Mouse (Mus musculus): ENCODE measurements around the gene Set.

The Set gene

DNA sequence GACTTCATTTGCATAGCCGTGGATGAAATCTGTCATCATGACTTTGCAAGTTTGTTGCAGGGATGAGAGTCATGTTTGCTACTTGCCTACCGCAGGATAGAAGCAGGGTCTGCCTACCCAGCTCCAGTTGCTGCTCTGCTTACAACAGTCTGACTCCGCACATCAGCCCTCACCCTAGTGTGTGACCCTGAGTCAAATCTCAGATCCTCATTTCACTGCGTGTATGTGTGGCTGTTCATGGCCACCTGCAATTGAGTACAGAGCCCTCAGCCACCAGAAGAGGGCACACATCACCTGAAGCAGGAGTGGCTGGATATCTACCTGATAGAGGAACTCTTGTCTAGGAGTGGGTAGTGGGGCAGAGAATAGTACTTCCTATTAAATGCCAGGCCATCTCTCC, 30.1 kb downstream of the Set start:
- DNase-seq (ENCODE audit: extremely low read depth, low read depth), result no peak

DNA sequence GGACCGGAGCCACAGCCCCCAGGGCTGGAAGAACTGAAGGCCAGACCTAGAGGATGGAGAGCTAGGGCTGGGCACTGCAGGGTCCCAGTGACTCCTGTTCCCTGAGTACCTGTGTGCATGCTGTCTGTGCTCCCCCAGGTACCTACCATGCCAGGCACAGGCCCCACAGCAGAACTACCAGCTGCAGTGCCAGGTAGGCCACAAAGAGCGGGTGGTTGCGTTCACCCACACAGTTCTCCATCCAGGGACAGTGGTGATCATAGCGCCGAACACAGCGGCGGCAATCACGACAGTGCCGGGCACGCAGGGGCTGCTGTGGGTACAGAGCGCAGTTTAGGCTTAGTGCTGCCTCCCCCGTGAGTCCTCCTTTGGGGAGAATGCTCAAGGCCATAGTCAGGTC, 34.3 kb downstream of the Set start:
- no peak for DNase-seq (ENCODE audit: extremely low read depth, low read depth)

DNA sequence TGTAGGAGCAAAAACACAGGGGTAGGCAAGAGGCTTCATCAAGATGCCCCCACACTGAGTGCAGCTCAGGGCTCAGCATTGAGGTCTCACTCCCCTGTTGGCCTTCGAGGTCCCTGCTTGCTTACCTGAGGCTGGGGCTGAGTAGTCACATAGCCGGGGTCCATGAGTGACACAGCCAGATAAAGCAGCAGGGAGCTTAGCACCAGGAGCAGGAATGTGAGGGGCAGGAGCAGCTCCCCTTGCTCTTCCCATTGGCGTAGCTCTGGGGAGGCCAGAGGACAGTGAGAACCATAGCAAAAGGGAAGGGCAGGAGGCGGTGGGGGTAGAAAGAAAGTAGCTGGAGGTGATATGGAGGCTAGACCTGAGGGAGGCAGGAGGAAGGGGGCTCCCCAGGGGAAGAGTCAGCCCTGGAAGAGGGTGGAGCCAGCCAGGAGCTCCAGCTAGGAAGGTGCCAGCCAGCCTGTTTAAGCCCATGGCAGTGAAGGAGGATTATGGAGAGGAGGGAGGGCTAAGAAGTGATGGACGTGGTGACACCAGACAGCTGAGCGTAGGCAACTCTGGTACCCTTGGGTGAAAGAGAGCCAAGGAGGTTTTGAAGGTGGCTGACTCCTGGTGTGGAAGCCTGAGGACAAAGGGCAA, 35.2 kb downstream of the Set start:
- no peak for DNase-seq (ENCODE audit: extremely low read depth, low read depth)

DNA sequence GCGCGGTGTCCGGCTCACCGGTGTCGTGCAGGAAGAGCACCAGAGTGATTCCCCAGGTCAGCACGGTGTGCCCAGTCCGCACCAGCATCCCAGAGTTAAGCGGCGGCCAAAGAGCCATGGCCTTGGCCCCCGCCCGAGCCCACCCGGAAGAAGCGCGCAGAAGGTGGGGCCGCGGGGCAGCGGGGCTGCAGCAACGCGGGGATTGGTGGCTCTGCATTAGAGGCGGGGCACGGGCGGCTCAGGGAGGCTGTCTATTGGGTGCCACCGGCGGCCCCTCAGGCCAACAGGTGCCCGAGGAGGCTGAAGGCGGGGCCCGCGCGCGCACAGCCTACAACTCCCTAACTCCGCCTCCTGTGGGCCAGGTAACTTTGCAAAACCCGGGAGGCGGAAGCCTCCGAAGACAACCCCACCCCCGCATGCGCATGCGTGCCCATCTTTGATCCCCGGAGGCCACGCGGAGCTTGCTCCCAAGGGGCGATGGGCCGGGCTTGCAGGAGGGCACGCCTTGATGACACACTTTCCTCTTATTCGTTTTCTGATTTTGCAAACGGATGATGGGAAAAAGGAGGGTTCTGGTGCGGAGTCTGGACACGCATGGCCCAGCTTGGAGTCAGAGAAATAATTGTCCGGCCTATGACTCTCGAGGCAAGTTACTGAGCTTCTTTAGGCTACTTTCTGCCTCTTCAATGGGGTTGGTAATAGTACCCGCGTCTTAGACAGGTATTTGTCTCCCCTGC, 36.5 kb downstream of the Set start, which contains the start of gene Zdhhc12:
TSS of gene Zdhhc12 (minus strand) at position 178 of the 737 bp plus-strand sequence.
- DNase-seq (ENCODE audit: extremely low read depth, low read depth), result peak; percentile 95

DNA sequence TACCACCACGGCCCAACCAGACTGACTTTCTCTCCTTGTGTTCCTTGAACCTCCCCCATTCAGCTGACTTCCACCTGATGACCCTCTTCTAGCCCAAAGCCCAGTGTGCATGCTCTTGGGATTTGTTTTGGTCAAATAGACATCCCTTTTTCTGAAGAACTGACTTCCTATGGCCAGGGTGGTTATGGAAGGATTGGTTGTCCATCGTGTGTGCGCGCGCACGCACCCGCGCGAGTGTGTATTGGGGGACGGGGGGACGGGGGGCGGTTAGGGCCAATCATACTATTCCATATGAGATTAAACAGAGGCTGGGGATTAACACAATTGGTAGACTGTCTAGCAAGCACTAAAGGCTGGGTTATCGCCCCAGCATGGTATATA, 37.0 kb downstream of the Set start:
- DNase-seq (ENCODE audit: extremely low read depth, low read depth), result no peak

DNA sequence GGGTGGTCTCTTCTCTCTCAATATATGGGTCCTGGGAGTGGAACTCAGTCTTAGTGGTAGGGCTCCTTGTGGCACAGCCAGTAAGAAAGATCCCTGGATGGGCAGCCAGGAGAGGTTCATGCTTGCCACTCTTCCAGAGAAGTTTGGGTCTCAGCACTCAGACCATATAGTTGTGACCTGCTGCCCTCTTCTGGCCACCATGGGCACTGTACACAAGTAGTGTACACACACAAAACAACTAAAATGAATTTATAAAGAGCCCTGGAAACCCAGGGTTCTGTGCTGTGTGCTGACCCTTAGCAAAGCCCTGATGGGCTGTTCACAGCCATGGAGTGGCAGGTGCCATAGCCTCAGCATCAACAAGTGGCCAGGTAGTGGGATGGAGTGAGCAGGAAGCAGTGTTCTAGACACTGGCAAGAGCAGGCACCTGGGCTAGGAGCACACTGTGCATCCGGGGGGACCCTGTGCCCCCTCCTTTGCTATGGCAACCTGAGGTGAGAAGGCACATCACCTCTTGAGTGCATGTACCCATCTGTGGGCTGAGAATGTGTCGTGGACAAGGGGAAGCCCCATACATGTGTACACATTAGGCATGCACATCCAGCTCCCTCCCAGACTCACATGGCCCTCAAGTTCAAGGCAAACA, 38.8 kb downstream of the Set start:
- no peak for DNase-seq (ENCODE audit: extremely low read depth, low read depth)

DNA sequence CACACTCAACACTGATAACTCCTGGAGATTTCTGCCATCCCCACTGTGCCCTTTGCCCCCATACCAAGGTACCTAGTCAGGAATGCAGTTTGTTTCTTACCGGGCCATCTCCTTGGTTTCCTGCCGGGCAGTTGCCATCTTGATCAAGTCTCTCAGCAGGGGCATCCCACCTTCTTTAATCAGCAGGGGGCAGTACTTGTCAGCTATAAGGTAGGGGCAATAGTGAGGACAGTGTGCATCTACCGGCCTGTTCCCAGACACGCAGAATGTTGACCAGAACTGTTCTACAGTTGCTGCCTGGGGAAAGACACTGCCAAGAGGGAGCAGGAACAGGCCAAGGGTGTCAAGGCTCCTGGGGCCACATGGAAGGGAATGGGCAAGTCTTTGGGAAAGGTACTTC, 43.0 kb downstream of the Set start:
- DNase-seq (ENCODE audit: extremely low read depth, low read depth), result no peak

DNA sequence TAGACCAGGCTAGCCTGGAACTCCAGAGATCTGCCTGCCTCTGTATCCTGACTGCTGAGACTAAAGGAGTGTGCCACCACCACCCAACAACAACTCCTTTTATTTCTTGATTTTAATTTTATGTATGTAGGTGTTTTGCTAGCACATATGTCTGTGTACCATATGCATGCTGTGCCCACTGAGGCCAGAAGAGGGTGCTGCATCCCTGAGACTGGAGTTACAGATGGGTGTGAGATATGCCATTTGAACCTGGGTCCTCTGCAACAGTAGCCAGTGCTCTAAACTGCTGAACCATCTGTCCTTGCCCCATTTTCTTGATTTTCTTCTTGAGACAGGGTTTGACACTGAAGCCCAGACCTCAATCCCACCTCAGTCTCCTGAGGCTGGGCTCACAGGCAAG, 49.2 kb downstream of the Set start:
- peak; percentile 39 for DNase-seq (ENCODE audit: extremely low read depth, low read depth)

DNA sequence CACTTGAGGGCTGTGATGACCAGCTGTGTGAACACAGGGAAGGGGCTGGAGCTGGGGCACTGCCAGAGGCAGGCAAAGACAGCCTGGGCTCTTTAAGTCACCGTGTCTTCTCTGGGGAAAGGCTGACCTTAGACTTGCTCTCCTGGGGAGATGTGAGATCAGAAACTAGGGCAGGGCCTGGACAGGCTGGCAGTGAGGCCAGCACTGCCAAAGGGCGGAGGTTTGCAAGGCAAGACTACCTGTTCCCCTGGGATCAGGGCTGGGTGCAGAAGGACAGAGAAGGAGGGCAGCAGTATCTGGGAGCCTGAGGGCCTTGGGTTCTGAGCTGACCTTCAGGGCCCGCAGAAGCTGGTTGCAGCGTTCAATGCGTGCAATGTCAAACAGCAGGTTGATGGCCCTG, 50.5 kb downstream of the Set start:
- DNase-seq (ENCODE audit: extremely low read depth, low read depth), result no peak

DNA sequence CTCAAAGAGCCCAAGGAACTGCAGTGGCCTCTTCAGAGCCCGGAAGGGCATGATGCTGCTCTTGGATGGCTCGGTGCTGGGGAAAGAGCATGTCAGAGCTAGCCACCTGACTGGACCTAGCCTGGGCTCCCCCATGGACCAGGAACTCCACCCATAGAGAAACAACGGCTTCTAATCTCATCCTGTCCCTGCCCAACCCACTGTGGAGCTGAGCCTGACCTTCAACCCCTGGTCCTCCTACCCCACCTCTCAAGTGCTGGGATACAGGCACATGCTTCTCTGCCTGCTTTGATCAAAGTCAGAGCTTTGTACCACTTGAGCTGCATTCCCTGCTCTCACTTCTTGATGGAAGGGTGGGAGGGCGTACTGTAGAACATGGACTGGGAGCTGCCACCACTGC, 51.1 kb downstream of the Set start:
- DNase-seq (ENCODE audit: extremely low read depth, low read depth), result no peak

DNA sequence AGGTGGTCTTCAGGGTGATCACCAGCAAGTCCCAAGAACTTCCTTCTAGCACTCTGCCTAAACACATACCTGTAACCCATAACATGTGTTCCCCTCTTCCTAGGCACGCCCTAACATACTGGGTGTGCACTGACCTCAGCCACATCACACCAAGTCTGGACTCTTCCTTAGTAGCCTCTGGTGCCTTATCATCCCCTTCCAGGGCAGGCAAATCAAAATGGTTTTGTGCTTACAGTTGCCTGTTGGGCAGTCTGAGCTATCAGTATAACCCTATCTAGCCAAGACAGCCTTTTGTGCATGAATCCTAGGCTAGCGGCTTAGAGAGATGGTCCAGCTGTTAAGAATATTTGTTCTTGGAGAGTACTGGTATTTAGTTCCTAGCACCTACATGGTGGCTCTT, 54.3 kb downstream of the Set start:
- no peak for DNase-seq (ENCODE audit: extremely low read depth, low read depth)

DNA sequence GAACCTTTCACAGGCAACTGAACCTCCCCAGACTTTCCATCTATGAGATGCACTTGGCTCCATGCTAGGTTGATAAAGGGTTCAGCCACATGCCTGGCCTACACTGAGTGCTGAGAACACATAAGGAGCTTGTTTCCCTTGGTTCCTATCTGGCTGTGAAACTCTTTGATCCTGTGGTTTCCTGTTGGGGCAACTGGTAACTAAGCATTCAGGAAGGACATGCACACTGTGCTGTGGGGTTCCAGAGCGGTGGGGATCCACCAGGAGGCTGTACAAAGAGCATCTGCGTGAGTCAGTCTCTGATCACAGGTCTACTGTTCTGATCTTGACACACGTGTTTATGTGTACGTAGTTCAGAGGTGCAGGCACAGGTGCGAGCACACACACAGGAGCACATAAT, 55.4 kb downstream of the Set start:
- DNase-seq (ENCODE audit: extremely low read depth, low read depth), result peak; percentile 64

DNA sequence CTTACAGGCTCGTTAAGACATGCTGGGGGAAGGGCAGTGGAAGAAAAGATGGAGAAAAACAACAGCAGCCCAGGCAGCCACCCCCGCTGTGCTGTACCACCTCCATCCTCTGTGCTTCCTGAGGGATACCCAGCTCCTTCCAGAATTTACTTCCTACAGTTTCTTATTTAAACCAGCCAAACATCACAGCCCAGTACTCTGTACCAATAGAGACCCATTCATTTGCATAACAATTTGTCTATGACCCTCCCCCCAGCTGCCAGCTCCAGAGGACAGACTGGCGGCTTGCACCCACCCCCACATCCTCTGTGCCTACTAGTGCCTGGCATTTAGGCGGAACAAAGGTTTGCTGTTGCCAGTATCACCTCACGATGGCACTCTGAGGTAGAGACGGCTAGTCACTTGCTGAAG, 62.5 kb downstream of the Set start:
- DNase-seq (ENCODE audit: extremely low read depth, low read depth), result no peak

DNA sequence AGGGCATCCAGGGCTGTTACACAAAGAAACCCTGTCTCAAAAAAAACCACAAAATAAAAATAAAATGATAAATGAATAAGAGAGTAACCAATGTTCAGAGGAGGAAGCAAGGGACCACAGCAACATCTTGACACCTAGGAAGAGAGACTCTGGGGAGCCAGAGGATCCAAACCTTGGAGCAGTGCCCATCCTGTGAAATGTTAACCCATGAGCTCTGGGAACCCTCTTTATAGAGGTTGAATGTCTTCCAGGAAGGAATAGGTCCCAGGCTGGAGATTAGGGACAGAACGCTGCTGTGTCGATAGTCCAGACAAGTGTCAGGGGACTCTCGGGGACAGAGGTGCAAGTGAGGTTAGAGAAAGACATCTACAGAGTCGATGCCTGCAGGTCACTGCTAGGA, 63.1 kb downstream of the Set start:
- DNase-seq (ENCODE audit: extremely low read depth, low read depth), result no peak
